Mouse (Mus musculus) brain, embryonic 14.5 days (tissue): ENCODE results near the gene Ddx42.

Experiments
- CTCF ChIP-seq: fragments of 200-500 bp; IDR thresholded peaks from 2 replicates; pipeline ENCODE4 v1.5.1; 2012; ENCODE audit warnings: inconsistent platforms, mild to moderate bottlenecking, moderate library complexity, borderline replicate concordance; ENCODE audit not compliant: insufficient read depth, insufficient read length; ENCODE audit errors: extremely low read depth
- POLR2A ChIP-seq: fragments of 200-500 bp; IDR thresholded peaks from 2 replicates; pipeline ENCODE4 v1.6.1; 2012; ENCODE audit warnings: mild to moderate bottlenecking, inconsistent platforms, borderline replicate concordance; ENCODE audit not compliant: poor library complexity, insufficient read depth, insufficient read length, severe bottlenecking; ENCODE audit errors: extremely low read depth

- TF ChIP-seq POLR2A, result no peak
- TF ChIP-seq CTCF, result no peak
Observed at GRCm38 (mm10) chr11:106265570-106265969, 48.8 kb downstream of the Ddx42 start.
